Mouse (Mus musculus): ENCODE data around the gene Cdk19. TPM values are rescaled to one million over a fixed set of nuclear protein-coding genes. Genes with fewer than 3 reads are reported as not detected.
"Not testable (repeated sequence)": the region's sequence is repeated elsewhere in the genome, so short reads cannot be mapped to it uniquely, and the experiment has no call there.

The Cdk19 gene
- total RNA-seq, 2 experiments from 2014 or later = 6.1 to 11.8 TPM

- DNase-seq (ENCODE audit: low spot score in 2 of 2) = no peak
Observed at GRCm38 (mm10) chr10:40515225-40515681, 175.9 kb downstream of the Cdk19 start.

- DNase-seq (ENCODE audit: low spot score in 2 of 2) = no peak
Observed at GRCm38 (mm10) chr10:40516421-40516820, 177.1 kb downstream of the Cdk19 start.

- DNase-seq (ENCODE audit: low spot score in 2 of 2) = no peak
Observed at GRCm38 (mm10) chr10:40519586-40519985, 180.2 kb downstream of the Cdk19 start.

GRCm38 (mm10) chr10:40521579-40521978, 182.2 kb downstream of the Cdk19 start:
- peak in 1 of 2 experiments; percentile 19 for DNase-seq (ENCODE audit: low spot score in 2 of 2)

GRCm38 (mm10) chr10:40523312-40523975, 184.1 kb downstream of the Cdk19 start:
- no peak for DNase-seq (ENCODE audit: low spot score in 2 of 2)

GRCm38 (mm10) chr10:40524032-40524806, 184.9 kb downstream of the Cdk19 start:
- no peak for DNase-seq (ENCODE audit: low spot score in 2 of 2)

GRCm38 (mm10) chr10:40524991-40525390, 185.6 kb downstream of the Cdk19 start:
- DNase-seq (ENCODE audit: low spot score in 2 of 2) = peak in 1 of 2 experiments; percentile 26

- DNase-seq (ENCODE audit: low spot score in 2 of 2) = no peak
Observed at GRCm38 (mm10) chr10:40525616-40526155, 186.3 kb downstream of the Cdk19 start.

GRCm38 (mm10) chr10:40526301-40526761, 187.0 kb downstream of the Cdk19 start:
- DNase-seq (ENCODE audit: low spot score in 2 of 2) = no peak

- DNase-seq (ENCODE audit: low spot score in 2 of 2) = no peak
Observed at GRCm38 (mm10) chr10:40526986-40527385, 187.6 kb downstream of the Cdk19 start.

- DNase-seq (ENCODE audit: low spot score in 2 of 2) = no peak
Observed at GRCm38 (mm10) chr10:40527573-40527972, 188.2 kb downstream of the Cdk19 start.

- DNase-seq (ENCODE audit: low spot score in 2 of 2) = no peak
Observed at GRCm38 (mm10) chr10:40528668-40529067, 189.3 kb downstream of the Cdk19 start.

- DNase-seq (ENCODE audit: low spot score in 2 of 2) = peak in 1 of 2 experiments; percentile 23
Observed at GRCm38 (mm10) chr10:40529617-40530016, 190.3 kb downstream of the Cdk19 start.

- no peak for DNase-seq (ENCODE audit: low spot score in 2 of 2)
Observed at GRCm38 (mm10) chr10:40530661-40531060, 191.3 kb downstream of the Cdk19 start.

GRCm38 (mm10) chr10:40532586-40532985, 193.2 kb downstream of the Cdk19 start:
- DNase-seq (ENCODE audit: low spot score in 2 of 2) = not testable (repeated sequence)

Other genes starting within 250 kb of the Cdk19 start
- gene Slc16a10, start 197.3 kb upstream of the Cdk19 start, total RNA-seq (2021) = 10 to 100 TPM; 19.8 to 22.9 TPM
- gene Rpf2, start 92.5 kb upstream of the Cdk19 start, total RNA-seq (2021) = 10 to 100 TPM; 20.1 to 26.1 TPM
- 10 to 100 TPM; 36.6 to 50.0 TPM for gene Gtf3c6, start 81.5 kb upstream of the Cdk19 start, total RNA-seq (2021)
- 10 to 100 TPM; 45.7 to 51.7 TPM for gene Amd1, start 37.4 kb upstream of the Cdk19 start, total RNA-seq (2021)
- not detected for gene Slc22a16, start 230.8 kb downstream of the Cdk19 start, total RNA-seq (2021)

Data from adrenal gland, adult 18-20 months (tissue).